Mouse (Mus musculus): ENCODE results near the gene Hist1h2bh.

The Hist1h2bh gene

DNA sequence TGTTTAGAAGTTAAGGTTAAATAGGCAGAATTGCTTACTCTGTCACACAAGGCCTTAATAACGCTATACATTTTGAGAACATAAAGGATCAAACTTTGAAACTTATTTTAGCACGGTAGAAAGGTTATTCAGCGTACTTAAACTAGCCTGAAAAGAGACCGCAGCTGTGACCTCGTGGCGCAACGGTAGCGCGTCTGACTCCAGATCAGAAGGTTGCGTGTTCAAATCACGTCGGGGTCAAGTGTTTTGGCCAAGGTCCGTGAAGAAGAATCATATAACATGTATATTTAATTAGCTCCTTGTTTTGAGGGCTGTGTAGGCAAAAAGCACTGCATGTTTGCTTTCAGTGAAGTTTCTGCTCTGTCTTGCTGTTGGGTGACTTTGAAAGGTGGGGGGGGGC, 36.8 kb downstream of the Hist1h2bh start:
- peak; percentile 75 for DNase-seq (ENCODE audit: low spot score)

GRCm38 (mm10) chr13:23505662-23506345, 37.4 kb downstream of the Hist1h2bh start:
- DNase-seq (ENCODE audit: low spot score) = peak; percentile 42

GRCm38 (mm10) chr13:23503797-23504196, 39.4 kb downstream of the Hist1h2bh start:
- DNase-seq (ENCODE audit: low spot score) = peak; percentile 76

GRCm38 (mm10) chr13:23502916-23503315, 40.3 kb downstream of the Hist1h2bh start:
- DNase-seq (ENCODE audit: low spot score) = no peak

DNA sequence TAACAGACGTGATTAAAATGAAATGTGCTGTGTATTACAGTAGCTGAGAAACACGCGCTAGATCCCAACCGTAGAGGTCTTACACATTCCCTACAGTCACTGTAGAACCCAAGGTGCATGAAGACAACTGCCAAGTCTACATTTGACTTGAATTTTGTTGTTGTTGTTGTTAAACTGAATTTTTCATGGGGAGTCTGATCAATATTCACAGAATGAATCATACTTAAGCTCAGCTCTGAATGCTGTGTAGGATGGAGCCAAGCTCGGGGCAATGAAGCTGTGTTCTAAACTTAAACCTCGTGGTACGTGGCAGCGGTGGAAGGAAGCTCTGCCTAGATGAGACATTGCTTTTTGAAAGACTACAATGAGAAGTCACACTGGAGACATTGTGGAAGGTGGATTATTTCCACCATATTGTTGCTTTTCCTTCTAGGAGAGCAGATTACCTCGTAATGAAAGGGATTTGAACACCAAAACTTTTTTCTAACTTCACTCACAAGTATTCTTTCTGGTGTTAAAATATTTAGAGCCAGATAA, 41.1 kb downstream of the Hist1h2bh start:
- no peak for DNase-seq (ENCODE audit: low spot score)

DNA sequence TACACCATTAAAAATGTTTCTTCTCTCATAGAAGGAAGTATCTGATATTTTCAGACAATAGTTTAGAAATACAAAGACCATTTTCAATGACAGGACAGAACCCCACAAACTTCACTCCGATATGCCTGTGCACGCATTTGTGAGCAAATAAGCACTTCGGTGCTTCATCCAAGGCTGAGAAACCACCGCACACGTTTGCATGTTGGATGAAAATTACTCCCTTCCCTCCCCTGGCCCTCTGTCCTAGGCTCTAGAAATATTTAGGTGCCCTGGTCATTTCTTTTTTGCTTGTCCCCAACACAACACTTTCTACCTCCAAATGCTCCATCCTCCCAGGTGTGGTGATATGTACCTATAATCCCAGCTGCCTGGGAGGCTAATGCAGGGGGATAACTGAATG, 41.7 kb downstream of the Hist1h2bh start:
- DNase-seq (ENCODE audit: low spot score) = no peak

DNA sequence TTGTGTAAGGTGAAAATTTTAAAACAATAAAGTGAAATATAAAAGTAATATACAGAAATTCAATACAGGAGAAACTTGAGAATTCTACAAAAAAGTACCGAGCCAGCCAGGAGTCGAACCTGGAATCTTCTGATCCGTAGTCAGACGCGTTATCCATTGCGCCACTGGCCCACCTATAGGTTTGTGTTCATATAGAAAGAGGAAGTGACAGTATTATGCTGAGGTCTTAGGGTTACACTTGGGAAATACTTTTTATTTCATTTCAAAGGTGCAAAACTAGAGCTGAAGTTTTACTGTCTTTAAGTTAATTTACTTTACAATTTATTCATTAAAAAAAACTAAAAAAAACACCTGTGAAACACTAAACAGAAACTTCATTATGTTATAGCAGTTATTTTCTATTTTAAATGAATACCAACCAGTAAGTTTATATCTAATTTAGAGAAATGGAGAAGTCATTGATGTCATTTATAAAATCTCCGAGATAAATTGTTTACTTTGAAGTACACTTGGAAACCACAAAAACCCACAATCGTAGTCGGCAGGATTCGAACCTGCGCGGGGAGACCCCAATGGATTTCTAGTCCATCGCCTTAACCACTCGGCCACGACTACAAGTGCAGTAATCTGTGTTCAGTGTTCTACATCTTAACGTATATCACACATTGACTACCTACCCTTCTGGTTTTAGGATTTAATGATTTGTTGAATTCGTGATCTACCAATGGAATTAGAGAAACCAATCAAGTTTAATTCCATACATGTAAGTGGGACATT, 42.6 kb downstream of the Hist1h2bh start:
- peak; percentile 88 for DNase-seq (ENCODE audit: low spot score)

DNA sequence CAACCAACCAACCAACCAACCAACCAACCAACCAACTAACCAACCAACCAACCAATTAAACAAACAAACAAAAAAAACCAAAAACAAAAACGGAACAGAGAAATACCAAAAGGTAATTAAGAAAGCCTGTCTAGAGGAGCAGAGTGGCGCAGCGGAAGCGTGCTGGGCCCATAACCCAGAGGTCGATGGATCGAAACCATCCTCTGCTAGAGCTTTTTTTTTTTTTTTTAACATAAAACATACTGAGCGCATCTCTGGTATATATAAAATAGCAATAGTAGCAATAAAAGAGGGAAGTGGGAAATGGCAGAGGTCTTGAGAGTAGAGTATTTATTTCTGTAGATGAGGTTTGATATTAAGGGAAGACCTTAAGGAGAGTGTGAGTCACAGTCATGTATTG, 43.2 kb downstream of the Hist1h2bh start:
- DNase-seq (ENCODE audit: low spot score) = no peak

DNA sequence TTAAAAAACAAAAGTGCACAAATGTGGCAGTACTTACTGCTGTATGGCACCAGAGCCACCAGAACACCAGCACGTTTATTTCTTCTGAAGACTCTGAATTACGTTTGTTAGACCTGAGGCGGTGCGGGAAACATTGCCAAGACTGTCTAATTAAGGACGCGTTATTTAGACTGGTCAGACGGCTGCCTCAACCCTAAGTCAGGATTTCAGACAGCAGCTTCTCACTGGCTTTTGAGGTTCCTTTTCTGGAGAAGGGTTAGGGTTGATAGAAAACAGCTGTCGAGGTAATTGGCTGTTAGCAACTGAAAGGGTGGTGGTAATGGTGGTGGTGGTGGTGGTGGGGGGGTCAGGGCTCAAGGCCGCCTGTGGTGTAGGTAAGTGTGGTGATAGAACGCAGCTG, 44.5 kb downstream of the Hist1h2bh start:
- no peak for DNase-seq (ENCODE audit: low spot score)

DNA sequence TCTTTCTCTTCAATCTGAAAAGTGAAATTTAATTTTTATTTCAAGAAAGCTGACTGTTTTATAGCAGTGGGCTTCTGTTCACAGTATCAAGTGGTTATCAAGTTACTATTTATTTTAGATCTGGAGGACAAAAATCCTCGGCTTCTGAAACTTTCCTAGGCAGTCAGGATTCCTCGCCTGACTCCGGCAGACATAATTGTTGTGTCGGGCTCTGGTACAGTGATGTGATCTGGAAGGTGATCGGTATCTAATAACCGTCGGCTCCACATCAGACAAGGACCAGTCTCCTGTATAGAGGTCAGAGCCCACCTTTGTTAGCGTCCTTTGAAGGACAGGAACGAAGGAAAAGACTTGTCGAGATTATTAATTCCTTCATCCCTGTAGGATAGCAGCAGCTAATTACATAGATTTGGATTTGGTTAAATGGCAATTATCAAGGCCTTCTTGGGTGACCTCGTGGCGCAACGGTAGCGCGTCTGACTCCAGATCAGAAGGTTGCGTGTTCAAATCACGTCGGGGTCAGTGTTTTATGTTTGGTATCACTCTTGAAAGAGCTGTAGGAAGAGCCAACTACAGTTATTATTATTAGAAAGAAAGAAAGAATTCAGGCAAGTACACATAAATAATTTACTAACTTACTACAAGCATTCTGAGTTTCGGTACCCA, 45.4 kb downstream of the Hist1h2bh start:
- peak; percentile 80 for DNase-seq (ENCODE audit: low spot score)

GRCm38 (mm10) chr13:23495526-23495925, 47.7 kb downstream of the Hist1h2bh start:
- no peak for DNase-seq (ENCODE audit: low spot score)

DNA sequence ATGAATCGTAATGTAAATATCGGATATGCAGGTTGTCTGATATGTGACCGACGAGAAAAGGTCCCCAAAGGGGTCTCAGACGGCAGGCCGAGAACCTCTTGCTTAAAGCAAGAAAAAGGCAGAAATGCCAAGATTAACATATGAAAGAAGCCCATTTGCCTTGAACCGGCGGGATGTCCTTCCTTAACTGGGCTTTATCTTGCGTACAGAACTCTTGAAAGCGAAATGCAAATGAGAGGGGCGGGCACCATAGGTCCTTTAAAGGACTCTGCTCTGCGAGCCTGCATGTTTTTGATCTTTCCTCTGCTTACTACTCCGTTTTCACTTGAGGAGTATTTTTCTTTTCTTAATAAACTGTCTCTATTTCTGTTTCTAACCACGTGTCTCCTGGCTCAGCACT, 51.2 kb downstream of the Hist1h2bh start:
- DNase-seq (ENCODE audit: low spot score) = peak; percentile 16
